In the genomic region with DNA sequence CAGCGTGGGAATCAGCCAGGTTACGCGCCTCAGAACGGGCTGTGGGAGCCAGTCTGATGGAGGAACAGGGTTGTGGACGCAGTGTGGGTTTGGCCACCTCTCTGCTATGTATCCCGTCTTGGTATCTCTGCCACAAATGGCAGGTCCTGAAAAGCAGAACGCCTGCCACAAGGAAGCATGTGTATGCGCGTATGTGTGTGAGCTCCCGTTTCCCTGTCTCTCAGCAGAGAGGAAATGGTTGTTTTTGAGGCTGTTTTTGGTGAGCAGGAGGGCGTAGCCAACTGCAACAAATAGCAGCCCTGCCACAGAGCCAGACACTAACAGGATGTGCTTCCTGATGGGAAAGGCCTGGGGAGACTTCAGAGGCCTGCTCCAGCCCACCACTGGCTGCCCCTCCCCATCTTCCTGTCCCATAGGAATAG, we compare ENCODE assay signal across 8 mouse cellular contexts. TPM values are rescaled to one million over a fixed set of nuclear protein-coding genes. Genes with fewer than 3 reads are reported as not detected.
DNase-seq lines count a peak whose midpoint lies in the region; ATAC-seq lines count a peak whose summit lies in the region.

No protein-coding gene starts in this region.

- H3K4me2 ChIP-seq in neural tube, embryonic 11.5 days (ENCODE audit: low read depth), result no peak overlapping the region
- peak overlapping the region; percentile 45 for H3K4me2 ChIP-seq in intestine, embryonic 16.5 days (ENCODE audit: low read depth, low read length)
- H3K4me2 ChIP-seq in liver, embryonic 15.5 days, result no peak overlapping the region
- peak overlapping the region; percentile 34 for H3K4me2 ChIP-seq in stomach, embryonic 14.5 days (replicated peaks; ENCODE audit: low read depth, low read length)

- no peak for ATAC-seq in neural tube, embryonic 11.5 days (ENCODE audit: insufficient read depth, low FRiP score, low TSS enrichment)
- peak; percentile 16; the same call in 1 of the 2 replicates for ATAC-seq in intestine, embryonic 16.5 days
- no peak for ATAC-seq in liver, embryonic 15.5 days (ENCODE audit: insufficient read depth)
- no peak for ATAC-seq in stomach, embryonic 14.5 days (ENCODE audit: insufficient number of reproducible peaks, insufficient read depth, low FRiP score, low read depth)

- H3K9me3 ChIP-seq in neural tube, embryonic 11.5 days (ENCODE audit: control insufficient read depth, low read length), result no peaks in the 10 kb centered on the region
- H3K9me3 ChIP-seq in intestine, embryonic 16.5 days (ENCODE audit: control insufficient read depth, low read length), result no peaks in the 10 kb centered on the region
- H3K9me3 ChIP-seq in liver, embryonic 15.5 days (replicated peaks), result no peaks in the 10 kb centered on the region
- H3K9me3 ChIP-seq in stomach, embryonic 14.5 days (ENCODE audit: control insufficient read depth, low read depth, low read length), result no peaks in the 10 kb centered on the region

- peak overlapping the region; percentile 30; the same call in 1 of the 2 replicates for H3K27ac ChIP-seq in neural tube, embryonic 11.5 days (ENCODE audit: low read depth, low read length)
- H3K27ac ChIP-seq in intestine, embryonic 16.5 days (ENCODE audit: low read length), result peak overlapping the region; percentile 98
- H3K27ac ChIP-seq in liver, embryonic 15.5 days (replicated peaks), result peak overlapping the region; percentile 45; the same call in 1 of the 2 replicates
- H3K27ac ChIP-seq in stomach, embryonic 14.5 days (ENCODE audit: low read length), result peak overlapping the region; percentile 98

- H3K4me1 ChIP-seq in neural tube, embryonic 11.5 days (ENCODE audit: control insufficient read depth, insufficient read depth, low read length), result no peaks in the 10 kb centered on the region
- H3K4me1 ChIP-seq in intestine, embryonic 16.5 days (ENCODE audit: control insufficient read depth, insufficient read depth, low read length), result peaks cover 41% of the 10 kb centered on the region
- peaks cover 45% of the 10 kb centered on the region for H3K4me1 ChIP-seq in liver, embryonic 15.5 days (replicated peaks)
- peaks cover 48% of the 10 kb centered on the region for H3K4me1 ChIP-seq in stomach, embryonic 14.5 days (ENCODE audit: control insufficient read depth, insufficient read depth, low read length)

- H3K4me3 ChIP-seq in neural tube, embryonic 11.5 days (ENCODE audit: low read depth, low read length), result no peak overlapping the region
- peak overlapping the region; percentile 43 for H3K4me3 ChIP-seq in intestine, embryonic 16.5 days (ENCODE audit: low read length)
- peak overlapping the region; percentile 19 for H3K4me3 ChIP-seq in liver, embryonic 15.5 days (replicated peaks)
- peak overlapping the region; percentile 25 for H3K4me3 ChIP-seq in stomach, embryonic 14.5 days (ENCODE audit: low read depth, low read length)

- WGBS in neural tube, embryonic 11.5 days, result 78% methylated on average over 11 of the region's 11 CpGs
- 45% methylated on average over 11 of the region's 11 CpGs for WGBS in intestine, embryonic 16.5 days
- 56% methylated on average over 11 of the region's 11 CpGs for WGBS in liver, embryonic 15.5 days (ENCODE audit: insufficient replicate concordance)
- WGBS in stomach, embryonic 14.5 days, result 58% methylated on average over 11 of the region's 11 CpGs

- no peak overlapping the region for H3K9ac ChIP-seq in neural tube, embryonic 11.5 days (ENCODE audit: low read length)
- H3K9ac ChIP-seq in intestine, embryonic 16.5 days (ENCODE audit: low read depth, low read length), result peak overlapping the region; percentile 56
- no peak overlapping the region for H3K9ac ChIP-seq in liver, embryonic 15.5 days
- H3K9ac ChIP-seq in stomach, embryonic 14.5 days (replicated peaks; ENCODE audit: low read depth, low read length), result no peak overlapping the region; the same call in 1 of the 2 replicates

- no peaks in the 10 kb centered on the region for H3K27me3 ChIP-seq in neural tube, embryonic 11.5 days (ENCODE audit: control insufficient read depth, insufficient read depth, low read length)
- H3K27me3 ChIP-seq in intestine, embryonic 16.5 days (replicated peaks; ENCODE audit: control insufficient read depth, insufficient read depth, low read length), result no peaks in the 10 kb centered on the region
- H3K27me3 ChIP-seq in liver, embryonic 15.5 days, result no peaks in the 10 kb centered on the region
- H3K27me3 ChIP-seq in stomach, embryonic 14.5 days (ENCODE audit: control insufficient read depth, insufficient read depth, low read length), result no peaks in the 10 kb centered on the region

- DNase-seq in neural tube, embryonic 11.5 days (ENCODE audit: low spot score), result no peak
- no peak for DNase-seq in neural tube, embryonic 10.5 days (ENCODE audit: extremely low spot score, low spot score)
- DNase-seq in heart, adult 11 months, result peak; percentile 99
- no peak for DNase-seq in thymus, postnatal 0 days (ENCODE audit: low spot score)
- DNase-seq in natural killer cell, adult 2 months (ENCODE audit: low spot score in 2 of 2), result no peak

- no peaks in the 10 kb centered on the region for H3K36me3 ChIP-seq in neural tube, embryonic 11.5 days (ENCODE audit: control insufficient read depth, insufficient read depth, low read length)
- H3K36me3 ChIP-seq in intestine, embryonic 16.5 days (ENCODE audit: control insufficient read depth, insufficient read depth, low read length), result no peaks in the 10 kb centered on the region
- no peaks in the 10 kb centered on the region for H3K36me3 ChIP-seq in liver, embryonic 15.5 days (replicated peaks)
- H3K36me3 ChIP-seq in stomach, embryonic 14.5 days (ENCODE audit: control insufficient read depth, insufficient read depth, low read length), result no peaks in the 10 kb centered on the region

RNA-seq across cellular contexts. Expression of a gene that starts 2.4 kb away (rescaled TPM):
- 11.4 and 13.3 TPM in 2 replicates for polyA plus RNA-seq in neural tube, embryonic 11.5 days (2014; fragmentation: Nextera tagmentation; extraction: Ambion mirVana)
- polyA plus RNA-seq in intestine, embryonic 16.5 days (2015; fragmentation: Nextera tagmentation; extraction: Ambion mirVana), result 22.2 and 25.8 TPM in 2 replicates
- 5.6 and 6.5 TPM in 2 replicates for polyA plus RNA-seq in liver, embryonic 15.5 days (2015; fragmentation: Nextera tagmentation; extraction: Ambion mirVana)
- 21.6 TPM in 2 replicates for polyA plus RNA-seq in stomach, embryonic 14.5 days (2014; fragmentation: Nextera tagmentation; extraction: Ambion mirVana)
- 5.5 and 6.0 TPM in 2 replicates for polyA plus RNA-seq in thymus, postnatal 0 days (2015; fragmentation: Nextera tagmentation; extraction: Ambion mirVana)

RNA-seq across cellular contexts. Expression of a gene that starts 34.8 kb away (rescaled TPM):
- 29.9 and 31.8 TPM in 2 replicates for polyA plus RNA-seq in neural tube, embryonic 11.5 days (2014; fragmentation: Nextera tagmentation; extraction: Ambion mirVana)
- polyA plus RNA-seq in intestine, embryonic 16.5 days (2015; fragmentation: Nextera tagmentation; extraction: Ambion mirVana), result 32.1 and 32.3 TPM in 2 replicates
- polyA plus RNA-seq in liver, embryonic 15.5 days (2015; fragmentation: Nextera tagmentation; extraction: Ambion mirVana), result 14.3 and 17.4 TPM in 2 replicates
- 38.2 and 40.5 TPM in 2 replicates for polyA plus RNA-seq in stomach, embryonic 14.5 days (2014; fragmentation: Nextera tagmentation; extraction: Ambion mirVana)
- polyA plus RNA-seq in thymus, postnatal 0 days (2015; fragmentation: Nextera tagmentation; extraction: Ambion mirVana), result 19.2 and 19.8 TPM in 2 replicates

RNA-seq across cellular contexts. Expression of a gene that starts 39.6 kb away (rescaled TPM):
- polyA plus RNA-seq in neural tube, embryonic 11.5 days (2014; fragmentation: Nextera tagmentation; extraction: Ambion mirVana), result not detected in 2 replicates
- polyA plus RNA-seq in intestine, embryonic 16.5 days (2015; fragmentation: Nextera tagmentation; extraction: Ambion mirVana), result 0.20 and 0.24 TPM in 2 replicates
- polyA plus RNA-seq in liver, embryonic 15.5 days (2015; fragmentation: Nextera tagmentation; extraction: Ambion mirVana), result 0.06 and 0.10 TPM in 2 replicates
- polyA plus RNA-seq in stomach, embryonic 14.5 days (2014; fragmentation: Nextera tagmentation; extraction: Ambion mirVana), result 0.16 and 0.28 TPM in 2 replicates
- 0.12 TPM in 1 of 2 replicates, not detected in the other for polyA plus RNA-seq in thymus, postnatal 0 days (2015; fragmentation: Nextera tagmentation; extraction: Ambion mirVana)

RNA-seq across cellular contexts. Expression of a gene that starts 52.2 kb away (rescaled TPM):
- 20.5 and 22.4 TPM in 2 replicates for polyA plus RNA-seq in neural tube, embryonic 11.5 days (2014; fragmentation: Nextera tagmentation; extraction: Ambion mirVana)
- polyA plus RNA-seq in intestine, embryonic 16.5 days (2015; fragmentation: Nextera tagmentation; extraction: Ambion mirVana), result 21.8 and 23.5 TPM in 2 replicates
- 10.7 TPM in 2 replicates for polyA plus RNA-seq in liver, embryonic 15.5 days (2015; fragmentation: Nextera tagmentation; extraction: Ambion mirVana)
- polyA plus RNA-seq in stomach, embryonic 14.5 days (2014; fragmentation: Nextera tagmentation; extraction: Ambion mirVana), result 19.7 and 20.4 TPM in 2 replicates
- polyA plus RNA-seq in thymus, postnatal 0 days (2015; fragmentation: Nextera tagmentation; extraction: Ambion mirVana), result 12.7 and 15.0 TPM in 2 replicates

Comparison
In these comparisons a context has a peak if more than half of its experiments do, and no peak if none do; other contexts are left out.
1. H3K27ac ChIP-seq: peak in every context shown above with its lines; median percentile 98 in intestine, embryonic 16.5 days; 98 in stomach, embryonic 14.5 days; 45 in liver, embryonic 15.5 days; 30 in neural tube, embryonic 11.5 days.
2. H3K4me2 ChIP-seq: peak in intestine, embryonic 16.5 days (single experiment) and stomach, embryonic 14.5 days (single experiment); none in neural tube, embryonic 11.5 days (single experiment) and liver, embryonic 15.5 days (single experiment).